Mouse (Mus musculus): ENCODE measurements around the gene Adap1.

Adap1 gene

GRCm38 (mm10) chr5:139323260-139323924, 2.0 kb downstream of the Adap1 start:
- no peak for DNase-seq (ENCODE audit: extremely low spot score)

- no peak for DNase-seq (ENCODE audit: extremely low spot score)
Observed at GRCm38 (mm10) chr5:139321331-139321730, 4.1 kb downstream of the Adap1 start.

- no peak for DNase-seq (ENCODE audit: extremely low spot score)
Observed at GRCm38 (mm10) chr5:139320424-139320823, 5.0 kb downstream of the Adap1 start.

- DNase-seq (ENCODE audit: extremely low spot score), result no peak
Observed at GRCm38 (mm10) chr5:139317751-139318504, 7.5 kb downstream of the Adap1 start.

GRCm38 (mm10) chr5:139316982-139317675, 8.3 kb downstream of the Adap1 start:
- DNase-seq (ENCODE audit: extremely low spot score), result no peak

- DNase-seq (ENCODE audit: extremely low spot score), result no peak
Observed at GRCm38 (mm10) chr5:139314941-139315642, 10.3 kb downstream of the Adap1 start.

GRCm38 (mm10) chr5:139313536-139313935, 11.9 kb downstream of the Adap1 start:
- no peak for DNase-seq (ENCODE audit: extremely low spot score)

- no peak for DNase-seq (ENCODE audit: extremely low spot score)
Observed at GRCm38 (mm10) chr5:139311822-139312221, 13.6 kb downstream of the Adap1 start.

- no peak for DNase-seq (ENCODE audit: extremely low spot score)
Observed at GRCm38 (mm10) chr5:139310477-139310876, 14.9 kb downstream of the Adap1 start.

- DNase-seq (ENCODE audit: extremely low spot score), result no peak
Observed at GRCm38 (mm10) chr5:139309946-139310345, 15.5 kb downstream of the Adap1 start.

GRCm38 (mm10) chr5:139303646-139304061, 21.8 kb downstream of the Adap1 start:
- DNase-seq (ENCODE audit: extremely low spot score), result no peak

GRCm38 (mm10) chr5:139302101-139302500, 23.3 kb downstream of the Adap1 start:
- DNase-seq (ENCODE audit: extremely low spot score), result no peak

- no peak for DNase-seq (ENCODE audit: extremely low spot score)
Observed at GRCm38 (mm10) chr5:139297745-139298144, 27.7 kb downstream of the Adap1 start.

GRCm38 (mm10) chr5:139297092-139297491, 28.3 kb downstream of the Adap1 start:
- DNase-seq (ENCODE audit: extremely low spot score), result no peak

- no peak for DNase-seq (ENCODE audit: extremely low spot score)
Observed at GRCm38 (mm10) chr5:139294089-139294488, 31.3 kb downstream of the Adap1 start.

GRCm38 (mm10) chr5:139291811-139292560, 33.4 kb downstream of the Adap1 start:
- DNase-seq (ENCODE audit: extremely low spot score), result no peak

GRCm38 (mm10) chr5:139290467-139291259, 34.8 kb downstream of the Adap1 start:
- no peak for DNase-seq (ENCODE audit: extremely low spot score)

- no peak for DNase-seq (ENCODE audit: extremely low spot score)
Observed at GRCm38 (mm10) chr5:139288591-139288990, 36.8 kb downstream of the Adap1 start.

- DNase-seq (ENCODE audit: extremely low spot score), result no peak
Observed at GRCm38 (mm10) chr5:139287787-139288186, 37.6 kb downstream of the Adap1 start.

- DNase-seq (ENCODE audit: extremely low spot score), result no peak
Observed at GRCm38 (mm10) chr5:139287099-139287498, 38.3 kb downstream of the Adap1 start.
